Mouse (Mus musculus) lung, postnatal 0 days (tissue): ENCODE results near the gene Rhoa. TPM values are rescaled to one million over a fixed set of nuclear protein-coding genes. Genes with fewer than 3 reads are reported as not detected.

Source experiments
- ATAC-seq: fragments of 200-750 bp; cut with Nextera tagmentation; 2 replicates; pipeline ENCODE4 v1.8.0; 2017; ENCODE audit warnings: moderate library complexity
- DNase-seq: peaks from one replicate; pipeline ENCODE4 v3.0.0-alpha.2; 2016; ENCODE audit warnings: low spot score
- H3K27ac ChIP-seq: fragments of 300-500 bp; sonication (generic); 2 replicates; pipeline ENCODE4 v1.5.1; 2014; ENCODE audit warnings: antibody characterized with exemption, mild to moderate bottlenecking, low read length, mixed read lengths
- H3K27me3 ChIP-seq: fragments of 300-500 bp; sonication (generic); replicated peaks from 2 replicates; pipeline ENCODE4 v1.6.1; 2014; ENCODE audit warnings: low read length, mixed read lengths; ENCODE audit not compliant: insufficient read depth
- H3K36me3 ChIP-seq: fragments of 300-500 bp; sonication (generic); 2 replicates; pipeline ENCODE4 v1.6.1; 2014; ENCODE audit warnings: low read length, mixed read lengths; ENCODE audit not compliant: insufficient read depth
- H3K4me1 ChIP-seq: fragments of 300-500 bp; sonication (generic); 2 replicates; pipeline ENCODE4 v1.6.1; 2014; ENCODE audit warnings: antibody characterized with exemption, low read depth, low read length, mixed read lengths; ENCODE audit not compliant: insufficient read depth
- H3K4me2 ChIP-seq: fragments of 300-500 bp; sonication (generic); replicated peaks from 2 replicates; pipeline ENCODE4 v1.6.1; 2014; ENCODE audit warnings: low read depth, mild to moderate bottlenecking, low read length, moderate library complexity, mixed read lengths
- H3K4me3 ChIP-seq: fragments of 300-500 bp; sonication (generic); 2 replicates; pipeline ENCODE4 v1.5.1; 2014; ENCODE audit warnings: low read depth, low read length
- H3K9ac ChIP-seq: fragments of 300-500 bp; sonication (generic); replicated peaks from 2 replicates; pipeline ENCODE4 v1.6.1; 2014; ENCODE audit warnings: low read depth, mild to moderate bottlenecking
- H3K9me3 ChIP-seq: fragments of 300-500 bp; sonication (generic); 2 replicates; pipeline ENCODE4 v1.6.1; 2016; ENCODE audit warnings: low read length, mixed read lengths
- CTCF ChIP-seq: IDR thresholded peaks from 2 replicates; pipeline ENCODE4 v1.5.1; 2016; ENCODE audit warnings: antibody characterized with exemption, mild to moderate bottlenecking
- EP300 ChIP-seq: IDR thresholded peaks from 2 replicates; pipeline ENCODE4 v1.6.1; 2016; ENCODE audit warnings: antibody characterized with exemption, mild to moderate bottlenecking, control low read depth
- WGBS: fragments of 180-500 bp; shearing (Covaris S2); extraction: QIAGEN DNeasy Blood & Tissue Kit; methylation state at CpG from one replicate; pipeline ENCODE4 v1.1.7; 2014; 5-methylcytosine and 5-hydroxymethylcytosine counted together
- polyA plus RNA-seq: library from polyadenylated mRNA; unstranded; fragments of >200 nt; fragmentation: Nextera tagmentation; extraction: Ambion mirVana; gene quantifications from 2 replicates; pipeline ENCODE4 v1.2.1, GENCODE M21; 2015

The Rhoa gene
- polyA plus RNA-seq = 582 and 634 TPM in 2 replicates

GRCm38 (mm10) chr9:108305629-108306520, at the start of gene Rhoa, which contains the start of gene Tcta:
Gene Rhoa (plus strand): TSS chr9:108306129.
Gene Tcta (minus strand): TSS chr9:108306160.
- peak; percentile 92 for ATAC-seq
- Histone ChIP-seq H3K27me3 (no peaks in the 10 kb centered on the region), H3K36me3 (peaks cover 10% of the 10 kb centered on the region; the same call in 1 of the 2 replicates), H3K27ac (peak within 1 kb of the TSS; percentile 100), H3K4me2 (peak within 1 kb of the TSS; percentile 73), H3K9ac (peak within 1 kb of the TSS; percentile 98), H3K4me1 (peaks cover 24% of the 10 kb centered on the region), H3K4me3 (peak within 1 kb of the TSS; percentile 99), H3K9me3 (no peaks in the 10 kb centered on the region)
- under 1% methylated on average over 63 of the region's 81 CpGs for WGBS
- TF ChIP-seq EP300 = no peak
- 0 out of 2 replicates have a peak, but pooled peaks have one; percentile 8 for TF ChIP-seq CTCF
- peak; percentile 100 for DNase-seq

GRCm38 (mm10) chr9:108260526-108260925, 45.4 kb upstream of the Rhoa start:
- Histone ChIP-seq H3K9ac (no peak overlapping the region), H3K4me1 (peaks cover 7% of the 10 kb centered on the region; the same call in 1 of the 2 replicates), H3K27ac (peak overlapping the region; percentile 20; the same call in 1 of the 2 replicates), H3K4me3 (no peak overlapping the region), H3K9me3 (no peaks in the 10 kb centered on the region), H3K36me3 (no peaks in the 10 kb centered on the region), H3K4me2 (peak overlapping the region; percentile 14; the same call in 1 of the 2 replicates), H3K27me3 (no peaks in the 10 kb centered on the region)
- DNase-seq = no peak
- ATAC-seq = no peak
- 54% methylated on average over 4 of the region's 4 CpGs for WGBS
- TF ChIP-seq EP300 (no peak), CTCF (no peak)

GRCm38 (mm10) chr9:108261865-108262264, 44.1 kb upstream of the Rhoa start:
- no peaks in the 10 kb centered on the region for H3K36me3 ChIP-seq
- ATAC-seq = no peak
- WGBS = 57% methylated on average over 7 of the region's 7 CpGs
- H3K4me3 ChIP-seq = peak overlapping the region; percentile 94
- no peaks in the 10 kb centered on the region for H3K27me3 ChIP-seq
- no peak for TF ChIP-seq EP300
- TF ChIP-seq CTCF = no peak
- no peaks in the 10 kb centered on the region for H3K9me3 ChIP-seq
- no peak for DNase-seq
- H3K27ac ChIP-seq = peak overlapping the region; percentile 93; the same call in 1 of the 2 replicates
- H3K9ac ChIP-seq = 0 out of 2 replicates have a peak overlapping the region, but pooled peaks have one; percentile 83
- H3K4me1 ChIP-seq = peaks cover 10% of the 10 kb centered on the region; the same call in 1 of the 2 replicates
- peak overlapping the region; percentile 64 for H3K4me2 ChIP-seq

- TF ChIP-seq EP300 = peak; percentile 69
- no peak for TF ChIP-seq CTCF
- Histone ChIP-seq H3K27me3 (no peaks in the 10 kb centered on the region), H3K4me1 (peaks cover 10% of the 10 kb centered on the region; the same call in 1 of the 2 replicates), H3K4me3 (peak overlapping the region; percentile 94), H3K9me3 (no peaks in the 10 kb centered on the region), H3K27ac (peak overlapping the region; percentile 93), H3K4me2 (peak overlapping the region; percentile 64), H3K9ac (peak overlapping the region; percentile 83), H3K36me3 (no peaks in the 10 kb centered on the region)
- DNase-seq = peak; percentile 73
- WGBS = 23% methylated on average over 11 of the region's 11 CpGs
- ATAC-seq = no peak
Measured at GRCm38 (mm10) chr9:108262494-108263049, 43.4 kb upstream of the Rhoa start.

GRCm38 (mm10) chr9:108263131-108263681, 42.7 kb upstream of the Rhoa start:
- H3K4me1 ChIP-seq = peaks cover 10% of the 10 kb centered on the region; the same call in 1 of the 2 replicates

More at GRCm38 (mm10) chr9:108263131-108263681, 42.7 kb upstream of the Rhoa start:
- DNase-seq = peak; percentile 55
- no peaks in the 10 kb centered on the region for H3K9me3 ChIP-seq
- peak overlapping the region; percentile 93 for H3K27ac ChIP-seq
- H3K4me2 ChIP-seq = peak overlapping the region; percentile 64
- peak overlapping the region; percentile 94 for H3K4me3 ChIP-seq
- H3K36me3 ChIP-seq = no peaks in the 10 kb centered on the region
- H3K27me3 ChIP-seq = no peaks in the 10 kb centered on the region
- 1% methylated on average over 40 of the region's 62 CpGs for WGBS
- ATAC-seq = peak; percentile 50
- peak overlapping the region; percentile 83 for H3K9ac ChIP-seq
- TF ChIP-seq CTCF = no peak; the same call in 1 of the 2 replicates
- TF ChIP-seq EP300 = no peak
